Mouse (Mus musculus): ENCODE measurements around the gene Helt.

GRCm38 (mm10) chr8:46322421-46322820, 27.9 kb upstream of the Helt start:
- TF ChIP-seq CTCF (IDR thresholded peaks at IDR 0.05; ENCODE audit: extremely low read depth, insufficient read depth, low read length): no peak
- TF ChIP-seq POLR2A (IDR thresholded peaks at IDR 0.05; ENCODE audit: extremely low read depth, insufficient read depth, low read length): no peak
